Mouse (Mus musculus) stomach, embryonic 15.5 days (tissue): ENCODE results near the gene Cdv3. TPM values are rescaled to one million over a fixed set of nuclear protein-coding genes. Genes with fewer than 3 reads are reported as not detected.
"Not testable (repeated sequence)": the region's sequence is repeated elsewhere in the genome, so short reads cannot be mapped to it uniquely, and the experiment has no call there.

Experiments
- ATAC-seq: fragments of 200-750 bp; cut with Nextera tagmentation; 2 replicates; pipeline ENCODE4 v1.8.0; 2017; ENCODE audit warnings: low read depth, moderate number of reproducible peaks, moderate TSS enrichment; ENCODE audit not compliant: insufficient read depth, low FRiP score
- H3K27ac ChIP-seq: fragments of 300-500 bp; sonication (generic); 2 replicates; pipeline ENCODE4 v1.5.1; 2015; ENCODE audit warnings: mild to moderate bottlenecking, inconsistent platforms
- H3K27me3 ChIP-seq: fragments of 300-500 bp; sonication (generic); replicated peaks from 2 replicates; pipeline ENCODE4 v1.6.1; 2015; ENCODE audit warnings: inconsistent platforms
- H3K36me3 ChIP-seq: fragments of 300-500 bp; sonication (generic); 2 replicates; pipeline ENCODE4 v1.6.1; 2015; ENCODE audit warnings: inconsistent platforms
- H3K4me1 ChIP-seq: fragments of 300-500 bp; sonication (generic); 2 replicates; pipeline ENCODE4 v1.6.1; 2015; ENCODE audit warnings: inconsistent platforms
- H3K4me2 ChIP-seq: fragments of 300-500 bp; sonication (generic); 2 replicates; pipeline ENCODE4 v1.6.1; 2015; ENCODE audit warnings: mild to moderate bottlenecking, inconsistent platforms
- H3K4me3 ChIP-seq: fragments of 300-500 bp; sonication (generic); replicated peaks from 2 replicates; pipeline ENCODE4 v1.5.1; 2015; ENCODE audit warnings: inconsistent platforms
- H3K9ac ChIP-seq: fragments of 300-500 bp; sonication (generic); 2 replicates; pipeline ENCODE4 v1.6.1; 2015; ENCODE audit warnings: inconsistent platforms
- H3K9me3 ChIP-seq: fragments of 300-500 bp; sonication (generic); 2 replicates; pipeline ENCODE4 v1.6.1; 2016; ENCODE audit warnings: inconsistent platforms
- WGBS: fragments of 180-500 bp; shearing (Covaris S2); methylation state at CpG from one replicate; pipeline ENCODE4 v1.1.7; 2015; 5-methylcytosine and 5-hydroxymethylcytosine counted together
- polyA plus RNA-seq: library from polyadenylated mRNA; unstranded; fragments of >200 nt; fragmentation: Nextera tagmentation; extraction: Ambion mirVana; gene quantifications from 2 replicates; pipeline ENCODE4 v1.2.1, GENCODE M21; 2015

The Cdv3 gene
- polyA plus RNA-seq, 1 experiment from 2014 or later: 90.6 TPM

DNA sequence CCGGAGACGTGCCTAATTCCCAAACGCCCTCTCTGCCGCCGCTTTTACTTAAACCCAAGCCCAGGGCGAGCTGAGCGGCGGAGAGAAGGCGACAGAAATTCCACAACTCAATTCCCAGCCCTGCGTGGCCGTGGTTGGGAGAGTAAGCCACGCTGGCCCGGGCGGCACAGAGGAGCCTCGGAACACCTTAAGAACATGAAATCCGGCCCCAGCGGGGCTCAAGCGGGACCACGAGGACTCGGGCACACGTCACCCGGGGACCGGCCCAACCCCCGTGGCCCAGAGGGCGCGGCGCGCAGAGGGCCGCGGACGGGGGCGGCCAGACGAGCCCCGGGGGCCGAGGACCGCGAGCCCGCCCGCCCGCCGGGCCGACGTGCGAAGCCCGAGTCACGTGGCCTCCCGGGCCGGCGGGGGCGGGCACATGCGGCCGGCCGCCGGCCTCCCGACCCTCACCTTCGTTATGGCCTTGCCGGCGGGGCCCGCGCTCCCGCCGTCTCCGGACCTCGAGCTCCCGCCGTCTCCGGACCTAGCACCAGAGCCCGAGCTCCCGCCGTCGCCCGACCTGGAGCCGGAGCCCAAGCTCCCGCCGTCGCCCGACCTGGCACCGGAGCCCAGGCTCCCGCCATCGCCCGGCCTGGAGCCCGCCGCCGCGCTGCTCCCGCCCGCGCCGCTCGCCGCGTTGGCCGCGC lies 895 bp downstream of the Cdv3 start:
- peak overlapping the region; percentile 80 for H3K4me3 ChIP-seq
- H3K9me3 ChIP-seq: no peaks in the 10 kb centered on the region
- whole genome bisulfite sequencing: 3% methylated on average over 87 of the region's 94 CpGs
- ATAC-seq: peak; percentile 15
- peak overlapping the region; percentile 84 for H3K9ac ChIP-seq
- peak overlapping the region; percentile 76 for H3K4me2 ChIP-seq
- H3K27me3 ChIP-seq: no peaks in the 10 kb centered on the region
- H3K36me3 ChIP-seq: 0 out of 2 replicates have a peak, but pooled peaks cover 3% of the 10 kb centered on the region
- H3K27ac ChIP-seq: peak overlapping the region; percentile 97
- H3K4me1 ChIP-seq: peaks cover 7% of the 10 kb centered on the region

- peak overlapping the region; percentile 76 for H3K4me2 ChIP-seq
- no peaks in the 10 kb centered on the region for H3K27me3 ChIP-seq
- no peaks in the 10 kb centered on the region for H3K9me3 ChIP-seq
- no peak for ATAC-seq
- WGBS: 2% methylated on average over 21 of the region's 21 CpGs
- H3K9ac ChIP-seq: peak overlapping the region; percentile 84; the same call in 1 of the 2 replicates
- H3K27ac ChIP-seq: peak overlapping the region; percentile 97; the same call in 1 of the 2 replicates
- peaks cover 11% of the 10 kb centered on the region; the same call in 1 of the 2 replicates for H3K36me3 ChIP-seq
- H3K4me1 ChIP-seq: peaks cover 7% of the 10 kb centered on the region
- peak overlapping the region; percentile 80 for H3K4me3 ChIP-seq
These were observed 1.8 kb downstream of the Cdv3 start for GRCm38 (mm10) chr9:103363730-103364417.

DNA sequence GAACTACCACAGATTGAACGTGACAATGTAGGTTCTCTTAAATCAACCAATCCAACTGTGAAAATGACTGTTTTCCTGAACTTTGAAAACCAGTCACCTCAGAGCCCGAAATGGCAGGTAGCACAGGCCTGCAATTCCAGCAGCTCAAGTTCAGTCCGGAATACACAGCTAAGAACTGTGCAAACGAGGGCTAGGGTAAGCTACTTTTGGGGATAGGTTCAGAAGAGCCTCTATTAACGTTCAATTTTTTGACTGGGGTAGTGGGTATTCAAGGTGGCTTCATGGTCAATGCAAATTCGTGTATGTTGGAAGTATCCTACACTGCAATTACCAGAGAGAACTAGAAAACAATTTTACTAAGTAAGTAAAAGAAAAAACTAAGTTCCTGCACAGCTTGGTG lies 2.6 kb downstream of the Cdv3 start:
- Histone ChIP-seq H3K4me1 (peaks cover 7% of the 10 kb centered on the region), H3K9me3 (no peaks in the 10 kb centered on the region), H3K4me3 (peak overlapping the region; percentile 80), H3K9ac (no peak overlapping the region), H3K27me3 (no peaks in the 10 kb centered on the region), H3K27ac (no peak overlapping the region), H3K36me3 (peaks cover 17% of the 10 kb centered on the region), H3K4me2 (peak overlapping the region; percentile 76)
- ATAC-seq: no peak
- 54% methylated on average over 6 of the region's 6 CpGs for WGBS

GRCm38 (mm10) chr9:103360642-103361041 lies 5.0 kb downstream of the Cdv3 start:
- Histone ChIP-seq H3K9ac (no peak overlapping the region), H3K36me3 (peaks cover 33% of the 10 kb centered on the region), H3K27ac (no peak overlapping the region), H3K4me3 (no peak overlapping the region), H3K9me3 (no peaks in the 10 kb centered on the region), H3K4me1 (no peaks in the 10 kb centered on the region), H3K4me2 (no peak overlapping the region), H3K27me3 (no peaks in the 10 kb centered on the region)
- 57% methylated on average over 2 of the region's 2 CpGs for WGBS
- no peak for ATAC-seq

GRCm38 (mm10) chr9:103358545-103358944 lies 7.1 kb downstream of the Cdv3 start:
- H3K27me3 ChIP-seq: no peaks in the 10 kb centered on the region
- 82% methylated on average over 4 of the region's 4 CpGs for WGBS
- H3K9ac ChIP-seq: no peak overlapping the region
- peaks cover 33% of the 10 kb centered on the region for H3K36me3 ChIP-seq
- ATAC-seq: no peak
- no peak overlapping the region for H3K4me3 ChIP-seq
- no peak overlapping the region for H3K27ac ChIP-seq
- no peaks in the 10 kb centered on the region for H3K4me1 ChIP-seq
- no peaks in the 10 kb centered on the region for H3K9me3 ChIP-seq
- no peak overlapping the region for H3K4me2 ChIP-seq

GRCm38 (mm10) chr9:103357893-103358292 lies 7.7 kb downstream of the Cdv3 start:
- Histone ChIP-seq H3K4me2 (no peak overlapping the region), H3K27me3 (no peaks in the 10 kb centered on the region), H3K4me3 (no peak overlapping the region), H3K9me3 (no peaks in the 10 kb centered on the region), H3K9ac (no peak overlapping the region), H3K36me3 (peaks cover 33% of the 10 kb centered on the region), H3K4me1 (no peaks in the 10 kb centered on the region), H3K27ac (no peak overlapping the region)
- ATAC-seq: no peak

- not testable (repeated sequence) for H3K9ac ChIP-seq, H3K4me2 ChIP-seq, ATAC-seq, H3K4me1 ChIP-seq, H3K27me3 ChIP-seq, H3K4me3 ChIP-seq, H3K27ac ChIP-seq, H3K9me3 ChIP-seq
- WGBS: 77% methylated on average over 7 of the region's 7 CpGs
- H3K36me3 ChIP-seq: peaks cover 29% of the 10 kb centered on the region
These were observed 12.0 kb downstream of the Cdv3 start for GRCm38 (mm10) chr9:103353500-103354260.

DNA sequence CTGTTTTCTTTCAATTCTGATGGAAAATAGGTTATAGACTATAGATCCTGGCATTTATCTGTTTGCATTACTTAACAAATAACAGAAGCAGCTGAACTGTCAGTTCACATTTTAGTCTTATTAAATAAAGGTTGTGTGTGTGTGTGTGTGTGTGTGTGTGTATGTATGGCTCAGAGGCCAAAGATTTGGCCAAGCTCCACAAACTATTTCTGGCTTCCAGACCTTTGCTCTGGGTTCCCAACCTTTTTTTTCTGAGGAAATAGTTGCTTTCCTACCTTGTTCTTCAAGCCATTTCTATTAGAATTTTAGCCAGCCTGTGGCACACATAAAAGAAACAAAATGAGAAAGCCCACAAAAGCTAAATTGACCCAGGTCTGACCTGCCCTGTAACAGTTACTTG lies 16.8 kb downstream of the Cdv3 start:
- no peak overlapping the region for H3K27ac ChIP-seq
- no peaks in the 10 kb centered on the region for H3K9me3 ChIP-seq
- peaks cover 22% of the 10 kb centered on the region for H3K36me3 ChIP-seq
- H3K4me1 ChIP-seq: no peaks in the 10 kb centered on the region
- no peaks in the 10 kb centered on the region for H3K27me3 ChIP-seq
- ATAC-seq: no peak
- H3K4me2 ChIP-seq: no peak overlapping the region
- H3K4me3 ChIP-seq: no peak overlapping the region
- H3K9ac ChIP-seq: no peak overlapping the region

- Histone ChIP-seq H3K4me2 (no peak overlapping the region), H3K36me3 (peaks cover 28% of the 10 kb centered on the region)
- 72% methylated on average over 1 of the region's 1 CpGs for WGBS
These were observed 17.6 kb downstream of the Cdv3 start for GRCm38 (mm10) chr9:103347996-103348490.

DNA sequence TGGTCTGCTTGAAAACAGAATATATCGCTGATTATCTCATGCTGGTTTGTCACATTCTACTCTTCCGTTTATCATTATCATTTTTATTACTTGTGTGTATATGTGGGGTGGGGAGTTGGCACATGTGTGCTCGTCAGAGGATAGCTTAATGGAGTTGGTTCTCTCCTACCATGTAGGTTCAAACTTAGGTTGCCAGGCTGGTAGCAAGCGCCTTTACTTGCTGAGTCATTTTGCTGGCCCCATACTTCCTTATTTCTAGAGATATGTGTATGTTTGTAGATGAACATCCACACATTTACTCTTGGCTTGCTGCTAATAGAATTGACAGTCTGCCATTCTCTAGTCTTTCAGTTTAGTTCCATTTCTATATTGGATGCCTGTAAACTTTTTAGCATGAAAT lies 18.6 kb downstream of the Cdv3 start:
- 81% methylated on average over 4 of the region's 4 CpGs for WGBS
- Histone ChIP-seq H3K27ac (no peak overlapping the region), H3K4me2 (no peak overlapping the region), H3K9me3 (no peaks in the 10 kb centered on the region), H3K9ac (no peak overlapping the region), H3K4me3 (no peak overlapping the region), H3K36me3 (peaks cover 34% of the 10 kb centered on the region), H3K4me1 (no peaks in the 10 kb centered on the region), H3K27me3 (no peaks in the 10 kb centered on the region)
- ATAC-seq: no peak

More at GRCm38 (mm10) chr9:103347996-103348490, 17.6 kb downstream of the Cdv3 start:
- Histone ChIP-seq H3K4me1 (no peaks in the 10 kb centered on the region), H3K27ac (no peak overlapping the region), H3K9ac (no peak overlapping the region), H3K9me3 (no peaks in the 10 kb centered on the region), H3K4me3 (no peak overlapping the region), H3K27me3 (no peaks in the 10 kb centered on the region)
- ATAC-seq: no peak

- H3K9me3 ChIP-seq: no peaks in the 10 kb centered on the region
- no peak overlapping the region for H3K4me3 ChIP-seq
- no peak overlapping the region for H3K9ac ChIP-seq
- no peak overlapping the region for H3K4me2 ChIP-seq
- no peak overlapping the region for H3K27ac ChIP-seq
- no peaks in the 10 kb centered on the region for H3K4me1 ChIP-seq
- no peak for ATAC-seq
- peaks cover 73% of the 10 kb centered on the region for H3K36me3 ChIP-seq
- H3K27me3 ChIP-seq: no peaks in the 10 kb centered on the region
These were observed 28.7 kb downstream of the Cdv3 start for GRCm38 (mm10) chr9:103336912-103337311.

- H3K36me3 ChIP-seq: peaks cover 58% of the 10 kb centered on the region
- ATAC-seq: no peak
- no peaks in the 10 kb centered on the region for H3K27me3 ChIP-seq
- 88% methylated on average over 6 of the region's 6 CpGs for WGBS
- no peaks in the 10 kb centered on the region for H3K4me1 ChIP-seq
- no peaks in the 10 kb centered on the region for H3K9me3 ChIP-seq
- no peak overlapping the region for H3K4me3 ChIP-seq
- no peak overlapping the region for H3K27ac ChIP-seq
- no peak overlapping the region for H3K9ac ChIP-seq
- H3K4me2 ChIP-seq: no peak overlapping the region
These were observed 33.0 kb downstream of the Cdv3 start for GRCm38 (mm10) chr9:103332663-103333062.
